Mouse (Mus musculus) gastrocnemius, postnatal 4 days (tissue): ENCODE results near the gene Prss35. TPM values are rescaled to one million over a fixed set of nuclear protein-coding genes. Genes with fewer than 3 reads are reported as not detected.

Experiments
- DNase-seq, 2 experiments: peaks; one replicate each; pipeline ENCODE4 v3.0.0; 2021 to 2022; ENCODE audit warnings: low spot score in 2 of 2, mixed read lengths in 2 of 2
- total RNA-seq, 2 experiments: library from RNA; stranded (reverse); gene quantifications; 2 replicates each; pipeline ENCODE4 v1.2.3; 2021

Prss35 gene
- total RNA-seq, 2 experiments from 2014 or later, result 16.1 to 19.3 TPM

- DNase-seq, result no peak
Measured at GRCm38 (mm10) chr9:86797553-86797952, 54.1 kb downstream of the Prss35 start.

GRCm38 (mm10) chr9:86798129-86798528 lies 54.7 kb downstream of the Prss35 start:
- no peak for DNase-seq

GRCm38 (mm10) chr9:86798686-86799085 lies 55.2 kb downstream of the Prss35 start:
- DNase-seq, result no peak

GRCm38 (mm10) chr9:86799099-86799498 lies 55.6 kb downstream of the Prss35 start:
- no peak for DNase-seq

- no peak for DNase-seq
Measured at GRCm38 (mm10) chr9:86800600-86801163, 57.2 kb downstream of the Prss35 start.

Other genes starting within 250 kb of the Prss35 start
- gene Pgm3, start 171.8 kb upstream of the Prss35 start, total RNA-seq, result 10 to 100 TPM; 14.3 to 17.3 TPM
- under 1 TPM; 0.47 to 0.52 TPM for gene Rwdd2a, start 171.7 kb upstream of the Prss35 start, total RNA-seq
- gene Me1, start 47.7 kb upstream of the Prss35 start, total RNA-seq, result 10 to 100 TPM; 20.5 to 24.0 TPM
- 1 to 10 TPM; 1.9 to 2.2 TPM for gene Snap91, start 137.0 kb downstream of the Prss35 start, total RNA-seq